Mouse (Mus musculus) adrenal gland (tissue): Measurements from ENCODE around the gene Fmnl2.

ENCODE experiments used
- intact Hi-C: fragments of 180-260 bp; cut with DNase I; formaldehyde crosslinking; loops from one replicate; pipeline ENCODE4 v1.15.1; 2025

Fmnl2 gene

GRCm38 (mm10) chr2:52862046-52862759 lies 4.5 kb downstream of the Fmnl2 start:
- intact Hi-C loops: loop anchor here (5.0 kb wide), 1 partner anchor 140 kb away; no protein-coding TSS in a partner anchor

DNA sequence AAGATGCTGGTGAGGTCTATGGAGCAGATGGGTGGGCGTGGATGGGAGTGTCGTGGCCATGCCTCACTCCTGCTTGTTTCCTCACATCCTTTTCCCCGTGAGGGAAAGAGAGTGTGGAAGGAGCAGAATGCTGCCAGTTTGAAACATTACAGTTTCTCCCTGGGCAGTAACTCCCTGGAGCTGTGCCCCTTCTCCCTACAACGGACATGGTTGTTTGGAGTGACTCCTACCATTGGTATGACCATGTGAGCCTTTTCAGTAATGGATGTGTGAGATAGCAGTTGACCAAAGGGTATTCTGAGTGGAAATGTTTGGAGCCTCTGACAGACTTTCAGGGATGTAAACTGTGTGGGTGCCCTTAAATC lies 5.1 kb downstream of the Fmnl2 start:
- intact Hi-C loops: loop anchor here (5.0 kb wide), 1 partner anchor 140 kb away; no protein-coding TSS in a partner anchor

GRCm38 (mm10) chr2:52864635-52865034 lies 7.0 kb downstream of the Fmnl2 start:
- intact Hi-C loops: loop anchor here (5.0 kb wide), 1 partner anchor 138 kb away; no protein-coding TSS in a partner anchor

DNA sequence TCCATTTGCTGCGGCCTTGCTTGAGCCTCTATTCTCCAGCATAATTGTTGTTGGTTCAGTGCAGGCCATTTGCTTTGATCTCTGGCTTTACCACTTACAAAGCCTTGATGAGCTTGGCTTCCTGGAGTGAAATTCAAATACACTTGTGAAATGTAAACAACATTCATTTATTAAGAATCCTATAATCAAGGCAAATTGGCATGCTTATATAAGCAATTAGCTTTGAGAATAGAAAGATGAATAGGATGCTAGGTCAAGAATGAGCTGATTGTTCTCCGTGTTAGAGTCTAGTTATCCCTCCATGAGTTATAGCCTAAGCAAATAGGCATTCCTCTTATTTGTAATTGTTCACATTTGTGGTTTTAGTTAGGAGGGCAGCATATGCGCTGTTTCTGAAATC lies 8.5 kb downstream of the Fmnl2 start:
- intact Hi-C loops: no loop called here

GRCm38 (mm10) chr2:52867781-52868180 lies 10.1 kb downstream of the Fmnl2 start:
- intact Hi-C loops: no loop called here

GRCm38 (mm10) chr2:52868181-52868580 lies 10.5 kb downstream of the Fmnl2 start:
- intact Hi-C loops: no loop called here

GRCm38 (mm10) chr2:52872636-52873035 lies 15.0 kb downstream of the Fmnl2 start:
- intact Hi-C loops: no loop called here

- intact Hi-C loops: no loop called here
Observed at GRCm38 (mm10) chr2:52873276-52874063, 15.8 kb downstream of the Fmnl2 start.

- intact Hi-C loops: no loop called here
Observed at GRCm38 (mm10) chr2:52874721-52875120, 17.1 kb downstream of the Fmnl2 start.

DNA sequence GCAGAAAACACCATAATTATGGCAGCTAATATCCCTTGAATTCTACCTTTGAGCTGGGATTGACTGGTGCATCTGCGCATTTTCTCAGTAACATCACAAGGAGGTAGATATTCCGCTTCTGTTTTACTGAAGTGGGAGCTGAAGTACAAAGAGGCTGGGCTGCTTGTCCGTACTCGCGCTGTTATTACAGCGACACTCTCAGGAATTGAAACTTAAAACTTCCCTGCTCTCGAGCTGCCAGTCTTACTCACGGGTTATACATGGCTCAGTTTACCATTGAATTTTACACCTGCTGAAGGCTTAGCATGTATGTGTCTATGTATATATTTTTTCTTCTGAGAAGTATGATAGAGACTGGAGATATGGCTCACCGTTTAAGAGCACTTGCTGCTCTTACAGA lies 18.1 kb downstream of the Fmnl2 start:
- intact Hi-C loops: no loop called here

GRCm38 (mm10) chr2:52883401-52883800 lies 25.7 kb downstream of the Fmnl2 start:
- intact Hi-C loops: no loop called here

DNA sequence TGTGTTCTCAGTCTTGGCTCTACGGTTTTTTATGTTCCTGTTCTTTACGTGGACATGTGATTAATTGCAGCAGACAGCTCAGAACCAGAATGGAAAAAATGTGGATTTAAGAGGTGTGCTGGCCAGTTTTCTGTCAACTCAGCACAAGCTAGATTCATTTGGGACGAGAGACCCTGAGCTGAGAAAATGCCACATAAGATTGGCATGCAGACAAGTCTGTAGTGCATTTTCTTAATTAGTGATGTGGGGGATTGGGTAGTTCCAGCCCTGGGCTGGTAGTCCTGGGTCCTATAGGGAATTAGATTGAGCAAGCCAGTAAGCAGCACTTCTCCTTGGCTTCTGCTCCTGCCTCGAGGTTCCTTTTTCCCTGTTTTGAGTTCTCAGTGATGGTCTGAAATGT lies 26.4 kb downstream of the Fmnl2 start:
- intact Hi-C loops: no loop called here

DNA sequence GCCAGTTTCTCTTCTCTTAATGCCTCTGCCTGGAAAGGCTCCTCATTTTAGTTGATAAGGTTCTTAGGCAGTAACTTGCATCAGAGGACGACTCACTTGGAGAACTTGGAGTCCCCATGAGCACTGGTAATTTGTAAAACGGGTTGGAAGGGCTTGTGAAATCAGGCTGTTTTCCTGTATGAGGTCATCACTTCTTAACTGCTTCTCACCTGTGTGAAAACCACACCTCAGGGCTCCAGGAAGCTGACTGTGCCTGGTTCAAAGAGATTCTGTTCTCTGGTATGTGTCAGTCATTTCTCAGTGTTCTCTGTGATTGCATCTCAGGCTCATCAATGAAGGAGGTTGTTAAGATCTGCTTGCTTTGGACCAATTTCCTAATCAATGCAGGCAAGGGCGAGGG lies 27.4 kb downstream of the Fmnl2 start:
- intact Hi-C loops: no loop called here

DNA sequence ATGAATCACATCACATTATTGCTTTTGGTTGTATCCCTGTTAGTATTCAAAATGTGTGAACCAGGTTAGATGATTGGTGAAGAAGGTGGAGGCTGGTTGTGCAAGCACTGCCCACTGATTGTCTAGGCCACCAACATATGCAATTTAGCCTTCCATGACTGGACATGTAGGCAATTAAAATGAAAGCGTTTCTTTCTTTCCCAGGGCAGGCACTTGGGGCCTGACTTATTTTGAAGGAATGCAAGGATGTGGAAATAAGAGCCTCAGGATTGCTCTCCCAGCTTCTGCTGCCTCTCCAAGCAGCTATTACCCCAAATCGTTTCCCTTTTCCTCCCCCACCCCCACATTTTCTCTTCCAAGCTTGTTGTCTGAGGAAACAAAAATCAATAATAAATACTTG lies 29.6 kb downstream of the Fmnl2 start:
- intact Hi-C loops: no loop called here

GRCm38 (mm10) chr2:52891115-52891514 lies 33.5 kb downstream of the Fmnl2 start:
- intact Hi-C loops: no loop called here

- intact Hi-C loops: no loop called here
Observed at GRCm38 (mm10) chr2:52891744-52892143, 34.1 kb downstream of the Fmnl2 start.

- intact Hi-C loops: no loop called here
Observed at GRCm38 (mm10) chr2:52894983-52895621, 37.4 kb downstream of the Fmnl2 start.

DNA sequence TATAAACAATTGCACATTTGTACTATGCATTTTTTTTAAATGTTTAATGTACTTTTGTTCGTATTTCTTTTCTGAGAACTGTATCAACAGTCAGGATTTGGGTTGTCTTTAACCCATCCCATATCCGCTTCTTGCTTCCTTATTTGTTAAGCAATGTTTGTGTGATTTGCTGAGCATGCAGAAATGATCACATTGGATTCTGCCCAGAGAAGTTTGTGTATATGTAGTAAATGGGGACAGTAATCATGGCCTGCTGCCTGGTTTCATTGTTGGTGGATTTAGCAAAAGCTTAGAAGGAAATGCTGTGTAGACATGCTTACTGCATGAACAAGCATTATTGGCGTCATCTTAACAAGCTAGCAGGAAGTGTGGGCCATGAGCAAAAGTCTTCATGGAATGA lies 39.3 kb downstream of the Fmnl2 start:
- intact Hi-C loops: no loop called here

DNA sequence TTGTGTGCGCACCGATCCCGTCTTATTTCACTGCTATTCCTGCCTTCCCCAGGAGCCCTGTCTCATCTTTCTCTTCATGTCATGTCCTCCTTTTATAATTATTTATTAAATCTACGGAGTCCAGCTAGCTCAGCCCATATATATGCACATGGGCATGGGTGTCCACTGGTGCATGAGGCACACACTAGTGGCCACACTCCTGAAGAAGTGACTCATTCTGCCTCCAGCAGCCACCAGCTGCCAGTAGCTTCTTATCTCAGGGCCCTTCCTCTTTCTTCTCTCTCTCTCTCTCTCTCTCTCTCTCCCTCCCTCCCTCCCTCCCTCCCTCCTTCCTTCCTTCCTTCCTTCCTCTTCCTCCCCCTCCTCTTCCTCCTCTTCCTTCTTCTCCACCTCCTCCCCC lies 43.1 kb downstream of the Fmnl2 start:
- intact Hi-C loops: no loop called here

DNA sequence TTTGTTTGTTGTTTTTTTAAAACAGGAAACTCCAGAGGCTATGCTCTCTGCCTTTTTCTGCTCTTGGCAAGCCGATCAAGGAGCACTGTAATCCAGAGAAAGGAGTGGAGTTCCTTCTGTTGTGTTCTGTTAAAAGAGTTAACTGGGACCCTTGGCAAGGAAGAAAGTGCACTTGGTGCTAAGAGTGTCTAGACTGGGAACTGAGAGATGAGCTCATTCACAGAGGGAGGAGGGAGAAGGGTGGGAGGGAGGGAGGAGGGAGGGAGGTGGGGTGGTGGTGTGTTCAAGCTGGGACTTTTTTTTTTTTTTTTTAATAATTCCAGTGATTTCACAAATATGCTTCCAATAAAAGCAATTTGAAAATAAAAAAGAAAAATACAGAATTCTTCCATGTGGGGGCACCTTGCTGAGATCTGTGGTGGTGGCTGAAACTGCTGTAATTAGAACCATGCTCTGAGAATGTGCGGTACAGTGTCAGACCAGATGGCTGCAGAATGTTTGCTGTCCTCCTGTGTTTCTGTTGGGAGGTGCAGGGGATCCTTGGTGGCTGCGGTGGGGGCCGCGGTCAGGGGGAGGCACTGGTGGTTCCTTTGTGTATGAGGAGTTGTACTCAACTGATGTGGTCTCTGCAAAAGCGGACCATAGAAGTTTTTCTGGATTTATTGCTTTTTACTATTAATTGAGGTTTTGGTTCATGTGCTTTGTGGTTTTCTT lies 43.8 kb downstream of the Fmnl2 start:
- intact Hi-C loops: no loop called here

GRCm38 (mm10) chr2:52902456-52902855 lies 44.8 kb downstream of the Fmnl2 start:
- intact Hi-C loops: no loop called here
